Mouse (Mus musculus): Measurements from ENCODE around the gene Nckap5.

- TF ChIP-seq CTCF (IDR thresholded peaks at IDR 0.05; ENCODE audit: low read depth) (no peak), EP300 (IDR thresholded peaks at IDR 0.05; ENCODE audit: low read depth) (no peak)
Measured at GRCm38 (mm10) chr1:126515054-126515756, 315.4 kb downstream of the Nckap5 start.

Measured in liver, embryonic 14.5 days (tissue).